Mouse (Mus musculus) stomach, postnatal 0 days (tissue): ENCODE data around the gene Tspan33.

Experiments used
- CTCF ChIP-seq: IDR thresholded peaks from 2 replicates; pipeline ENCODE4 v1.5.1; 2016; ENCODE audit warnings: antibody characterized with exemption, low read depth, mild to moderate bottlenecking, moderate library complexity
- EP300 ChIP-seq: optimal IDR thresholded peaks from 2 replicates; pipeline ENCODE3; 2016; ENCODE audit warnings: antibody characterized with exemption

GRCm38 (mm10) chr6:29658626-29659475 is 35.2 kb upstream of the Tspan33 start:
- TF ChIP-seq CTCF, result no peak
- TF ChIP-seq EP300, result no peak
